Mouse (Mus musculus): ENCODE measurements around the gene Nptx2. TPM values are rescaled to one million over a fixed set of nuclear protein-coding genes. Genes with fewer than 3 reads are reported as not detected.

Nptx2 gene
- polyA plus RNA-seq, 1 experiment from 2014 or later, result 2.1 TPM

- Histone ChIP-seq H3K9me3 (no peaks in the 10 kb centered on the region), H3K27ac (no peak overlapping the region), H3K27me3 (replicated peaks) (no peaks in the 10 kb centered on the region), H3K4me2 (replicated peaks) (no peak overlapping the region), H3K36me3 (no peaks in the 10 kb centered on the region), H3K9ac (no peak overlapping the region), H3K4me3 (replicated peaks) (no peak overlapping the region), H3K4me1 (replicated peaks) (no peaks in the 10 kb centered on the region)
- 95% methylated on average over 9 of the region's 9 CpGs for WGBS
- no peak for ATAC-seq
Observed at GRCm38 (mm10) chr5:144594796-144595195, 49.1 kb downstream of the Nptx2 start.

Other genes with a start within 250 kb of the Nptx2 start
- 27.4 and 28.6 TPM in 2 replicates for gene Baiap2l1, start 187.8 kb upstream of the Nptx2 start, polyA plus RNA-seq (2015; fragmentation: Nextera tagmentation; extraction: Ambion mirVana)
- gene Tmem130, start 215.9 kb downstream of the Nptx2 start, polyA plus RNA-seq (2015; fragmentation: Nextera tagmentation; extraction: Ambion mirVana), result 3.4 and 4.6 TPM in 2 replicates
- gene Trrap, start 221.8 kb downstream of the Nptx2 start, polyA plus RNA-seq (2015; fragmentation: Nextera tagmentation; extraction: Ambion mirVana), result 45.9 and 49.3 TPM in 2 replicates

All from intestine, embryonic 15.5 days (tissue).